Mouse (Mus musculus): ENCODE measurements around the gene Fam83e. TPM values are rescaled to one million over a fixed set of nuclear protein-coding genes. Genes with fewer than 3 reads are reported as not detected.

The Fam83e gene
- polyA plus RNA-seq, 1 experiment from 2014 or later, result 1.1 TPM

GRCm38 (mm10) chr7:45725151-45725550, 4.1 kb downstream of the Fam83e start:
- Histone ChIP-seq H3K4me2 (no peak overlapping the region), H3K27me3 (ENCODE audit: insufficient read depth, low read length) (no peaks in the 10 kb centered on the region), H3K4me3 (ENCODE audit: low read depth, low read length) (no peak overlapping the region), H3K9me3 (ENCODE audit: low read depth, low read length) (no peaks in the 10 kb centered on the region), H3K9ac (no peak overlapping the region), H3K27ac (ENCODE audit: low read depth) (no peak overlapping the region), H3K4me1 (ENCODE audit: insufficient read depth) (no peaks in the 10 kb centered on the region), H3K36me3 (ENCODE audit: insufficient read depth) (peaks cover 82% of the 10 kb centered on the region)
- DNase-seq (no peak), ATAC-seq (ENCODE audit: insufficient read depth) (no peak)
- WGBS, result 88% methylated on average over 9 of the region's 9 CpGs
- TF ChIP-seq CTCF (IDR thresholded peaks at IDR 0.05; ENCODE audit: low read depth), result no peak

- no peaks in the 10 kb centered on the region for H3K9me3 ChIP-seq (ENCODE audit: low read depth, low read length)
- no peaks in the 10 kb centered on the region for H3K4me1 ChIP-seq (ENCODE audit: insufficient read depth)
- DNase-seq (no peak), ATAC-seq (ENCODE audit: insufficient read depth) (no peak)
- H3K4me3 ChIP-seq (ENCODE audit: low read depth, low read length), result no peak within 1 kb of the TSS
- peaks cover 76% of the 10 kb centered on the region for H3K36me3 ChIP-seq (ENCODE audit: insufficient read depth)
- no peak within 1 kb of the TSS for H3K9ac ChIP-seq
- no peak for TF ChIP-seq CTCF (IDR thresholded peaks at IDR 0.05; ENCODE audit: low read depth)
- no peak within 1 kb of the TSS for H3K4me2 ChIP-seq
- WGBS, result 87% methylated on average over 11 of the region's 11 CpGs
- H3K27ac ChIP-seq (ENCODE audit: low read depth), result no peak within 1 kb of the TSS
- no peaks in the 10 kb centered on the region for H3K27me3 ChIP-seq (ENCODE audit: insufficient read depth, low read length)
Observed at GRCm38 (mm10) chr7:45725713-45726112, 4.7 kb downstream of the Fam83e start, which contains the start of gene Spaca4. Gene Spaca4 (minus strand): TSS chr7:45725813.

GRCm38 (mm10) chr7:45726419-45726818, 5.4 kb downstream of the Fam83e start:
- Histone ChIP-seq H3K27ac (ENCODE audit: low read depth) (no peak overlapping the region), H3K27me3 (ENCODE audit: insufficient read depth, low read length) (no peaks in the 10 kb centered on the region), H3K9me3 (ENCODE audit: low read depth, low read length) (no peaks in the 10 kb centered on the region), H3K4me3 (ENCODE audit: low read depth, low read length) (no peak overlapping the region), H3K9ac (no peak overlapping the region), H3K36me3 (ENCODE audit: insufficient read depth) (peaks cover 69% of the 10 kb centered on the region), H3K4me2 (no peak overlapping the region), H3K4me1 (ENCODE audit: insufficient read depth) (no peaks in the 10 kb centered on the region)
- WGBS, result 84% methylated on average over 10 of the region's 10 CpGs
- DNase-seq (no peak), ATAC-seq (ENCODE audit: insufficient read depth) (no peak)
- no peak for TF ChIP-seq CTCF (IDR thresholded peaks at IDR 0.05; ENCODE audit: low read depth)

GRCm38 (mm10) chr7:45727625-45728024, 6.6 kb downstream of the Fam83e start:
- Histone ChIP-seq H3K9me3 (ENCODE audit: low read depth, low read length) (no peaks in the 10 kb centered on the region), H3K9ac (no peak overlapping the region), H3K4me1 (ENCODE audit: insufficient read depth) (no peaks in the 10 kb centered on the region), H3K36me3 (ENCODE audit: insufficient read depth) (peaks cover 57% of the 10 kb centered on the region), H3K27ac (ENCODE audit: low read depth) (no peak overlapping the region), H3K4me2 (no peak overlapping the region), H3K4me3 (ENCODE audit: low read depth, low read length) (no peak overlapping the region), H3K27me3 (ENCODE audit: insufficient read depth, low read length) (no peaks in the 10 kb centered on the region)
- no peak for TF ChIP-seq CTCF (IDR thresholded peaks at IDR 0.05; ENCODE audit: low read depth)
- DNase-seq (no peak), ATAC-seq (ENCODE audit: insufficient read depth) (no peak)
- WGBS, result 56% methylated on average over 3 of the region's 3 CpGs

GRCm38 (mm10) chr7:45730727-45731431, 9.9 kb downstream of the Fam83e start:
- Histone ChIP-seq H3K27ac (ENCODE audit: low read depth) (no peak overlapping the region), H3K4me2 (no peak overlapping the region), H3K4me3 (ENCODE audit: low read depth, low read length) (no peak overlapping the region), H3K27me3 (ENCODE audit: insufficient read depth, low read length) (no peaks in the 10 kb centered on the region), H3K36me3 (ENCODE audit: insufficient read depth) (peaks cover 25% of the 10 kb centered on the region), H3K9me3 (ENCODE audit: low read depth, low read length) (no peaks in the 10 kb centered on the region), H3K9ac (no peak overlapping the region), H3K4me1 (ENCODE audit: insufficient read depth) (no peaks in the 10 kb centered on the region)
- TF ChIP-seq CTCF (IDR thresholded peaks at IDR 0.05; ENCODE audit: low read depth), result peak; percentile 80
- ATAC-seq (ENCODE audit: insufficient read depth) (peak; percentile 58; the same call in 1 of the 2 replicates), DNase-seq (peak; percentile 77)
- 13% methylated on average over 16 of the region's 16 CpGs for WGBS

GRCm38 (mm10) chr7:45733477-45733876, 12.5 kb downstream of the Fam83e start:
- Histone ChIP-seq H3K36me3 (ENCODE audit: insufficient read depth) (peaks cover 5% of the 10 kb centered on the region), H3K27me3 (ENCODE audit: insufficient read depth, low read length) (no peaks in the 10 kb centered on the region), H3K9me3 (ENCODE audit: low read depth, low read length) (no peaks in the 10 kb centered on the region), H3K4me1 (ENCODE audit: insufficient read depth) (no peaks in the 10 kb centered on the region), H3K9ac (no peak overlapping the region), H3K27ac (ENCODE audit: low read depth) (no peak overlapping the region), H3K4me2 (no peak overlapping the region), H3K4me3 (ENCODE audit: low read depth, low read length) (no peak overlapping the region)
- no peak for TF ChIP-seq CTCF (IDR thresholded peaks at IDR 0.05; ENCODE audit: low read depth)
- DNase-seq (no peak), ATAC-seq (ENCODE audit: insufficient read depth) (no peak)
- WGBS, result 72% methylated on average over 5 of the region's 5 CpGs

- H3K9me3 ChIP-seq (ENCODE audit: low read depth, low read length), result no peaks in the 10 kb centered on the region
- TF ChIP-seq CTCF (IDR thresholded peaks at IDR 0.05; ENCODE audit: low read depth), result peak; percentile 89
- DNase-seq (peak; percentile 95), ATAC-seq (ENCODE audit: insufficient read depth) (peak; percentile 88)
- H3K27ac ChIP-seq (ENCODE audit: low read depth), result no peak overlapping the region
- H3K4me1 ChIP-seq (ENCODE audit: insufficient read depth), result no peaks in the 10 kb centered on the region
- no peak overlapping the region for H3K4me3 ChIP-seq (ENCODE audit: low read depth, low read length)
- H3K9ac ChIP-seq, result no peak overlapping the region
- H3K36me3 ChIP-seq (ENCODE audit: insufficient read depth), result no peaks in the 10 kb centered on the region
- WGBS, result 4% methylated on average over 9 of the region's 9 CpGs
- no peaks in the 10 kb centered on the region for H3K27me3 ChIP-seq (ENCODE audit: insufficient read depth, low read length)
- no peak overlapping the region for H3K4me2 ChIP-seq
Observed at GRCm38 (mm10) chr7:45739162-45739763, 18.3 kb downstream of the Fam83e start.

All from lung, embryonic 14.5 days (tissue).